1 mouse cellular context compared by ENCODE assay signal in genomic region chr14:50938940-50939339, GRCm38 (mm10).
TF ChIP-seq lines count a peak whose summit lies in the region.

No protein-coding gene starts in this region.

TF ChIP-seq in CH12.LX, 34 proteins besides CTCF, POLR2A, EP300 and RAD21:
- TF ChIP-seq E2F4 (IDR thresholded peaks at IDR 0.05; ENCODE audit: insufficient replicate concordance, low read depth, low read length) (no peak), GABPA (IDR thresholded peaks at IDR 0.05; ENCODE audit: insufficient replicate concordance, low read depth, low read length) (no peak), ZMIZ1 (IDR thresholded peaks at IDR 0.05; ENCODE audit: low read depth, low read length) (no peak), IRF4 (IDR thresholded peaks at IDR 0.05; ENCODE audit: low read depth, low read length) (0 out of 2 replicates have a peak, but pooled peaks have one; percentile 14), SIN3A (IDR thresholded peaks at IDR 0.05; ENCODE audit: low read length) (peak; percentile 79), MEF2A (IDR thresholded peaks at IDR 0.05; ENCODE audit: borderline replicate concordance, low read depth, low read length) (no peak), MYC (IDR thresholded peaks at IDR 0.05; ENCODE audit: low read depth, low read length) (no peak), MAX (IDR thresholded peaks at IDR 0.05; ENCODE audit: low read length) (no peak), SMC3 (IDR thresholded peaks at IDR 0.05; ENCODE audit: low read depth, low read length) (no peak), ETS1 (conservative IDR thresholded peaks at IDR 0.05; ENCODE audit: low read depth, low read length) (no peak), PAX5 (IDR thresholded peaks at IDR 0.05; ENCODE audit: low read length) (no peak), RCOR1 (conservative IDR thresholded peaks at IDR 0.05; ENCODE audit: low read depth, low read length) (no peak), NELFE (IDR thresholded peaks at IDR 0.05; ENCODE audit: low read depth, low read length) (peak; percentile 58), JUN (IDR thresholded peaks at IDR 0.05; ENCODE audit: insufficient read depth, low read depth, low read length) (no peak), POLR2AphosphoS2 (IDR thresholded peaks at IDR 0.05; ENCODE audit: low read depth, low read length) (no peak), MAZ (IDR thresholded peaks at IDR 0.05; ENCODE audit: low read depth, low read length) (no peak), USF1 (IDR thresholded peaks at IDR 0.05; ENCODE audit: low read depth, low read length) (no peak), ZNF384 (IDR thresholded peaks at IDR 0.05; ENCODE audit: low read depth, low read length) (no peak), ELF1 (IDR thresholded peaks at IDR 0.05; ENCODE audit: low read depth, low read length) (peak; percentile 81), UBTF (IDR thresholded peaks at IDR 0.05; ENCODE audit: low read depth, low read length) (no peak), NRF1 (IDR thresholded peaks at IDR 0.05; ENCODE audit: low read depth, low read length) (no peak), MXI1 (IDR thresholded peaks at IDR 0.05; ENCODE audit: low read depth, low read length) (no peak), HCFC1 (IDR thresholded peaks at IDR 0.05; ENCODE audit: low read depth, low read length) (peak; percentile 56), ZKSCAN1 (IDR thresholded peaks at IDR 0.05; ENCODE audit: borderline replicate concordance, low read depth, low read length) (no peak), TCF12 (IDR thresholded peaks at IDR 0.05; ENCODE audit: low read depth, low read length) (no peak), ZC3H11A (IDR thresholded peaks at IDR 0.05; ENCODE audit: low read depth, low read length) (no peak), CHD1 (IDR thresholded peaks at IDR 0.05; ENCODE audit: low read depth, low read length) (no peak), BHLHE40 (IDR thresholded peaks at IDR 0.05; ENCODE audit: low read depth, low read length) (no peak), CHD2 (IDR thresholded peaks at IDR 0.05; ENCODE audit: low read length) (peak; percentile 55), USF2 (conservative IDR thresholded peaks at IDR 0.05; ENCODE audit: low read depth, low read length) (no peak), KAT2A (IDR thresholded peaks at IDR 0.05; ENCODE audit: insufficient replicate concordance, low read length) (no peak), MAFK (IDR thresholded peaks at IDR 0.05; ENCODE audit: insufficient replicate concordance, low read length) (no peak), JUND (conservative IDR thresholded peaks at IDR 0.05; ENCODE audit: low read depth, low read length) (no peak), TBP (conservative IDR thresholded peaks at IDR 0.05; ENCODE audit: low read depth, low read length) (peak; percentile 84; the same call in 1 of the 2 replicates)
